Mouse (Mus musculus) hindbrain, embryonic 12.5 days (tissue): ENCODE data around the gene Plekhg3. TPM values are rescaled to one million over a fixed set of nuclear protein-coding genes. Genes with fewer than 3 reads are reported as not detected.

Experiments
- ATAC-seq: fragments of 200-750 bp; cut with Nextera tagmentation; 2 replicates; pipeline ENCODE4 v1.8.0; 2017; ENCODE audit warnings: moderate TSS enrichment; ENCODE audit not compliant: low FRiP score
- H3K27ac ChIP-seq: fragments of 300-500 bp; sonication (generic); 2 replicates; pipeline ENCODE4 v1.5.1; 2016; ENCODE audit warnings: mild to moderate bottlenecking
- H3K27me3 ChIP-seq: fragments of 300-500 bp; sonication (generic); 2 replicates; pipeline ENCODE4 v1.6.1; 2016; ENCODE audit warnings: mild to moderate bottlenecking
- H3K36me3 ChIP-seq: fragments of 300-500 bp; sonication (generic); 2 replicates; pipeline ENCODE4 v1.6.1; 2016; ENCODE audit warnings: mild to moderate bottlenecking
- H3K4me1 ChIP-seq: fragments of 300-500 bp; sonication (generic); 2 replicates; pipeline ENCODE4 v1.6.1; 2016
- H3K4me2 ChIP-seq: fragments of 300-500 bp; sonication (generic); replicated peaks from 2 replicates; pipeline ENCODE4 v1.6.1; 2016; ENCODE audit warnings: mild to moderate bottlenecking
- H3K4me3 ChIP-seq: fragments of 300-500 bp; sonication (generic); 2 replicates; pipeline ENCODE4 v1.5.1; 2016; ENCODE audit warnings: mild to moderate bottlenecking
- H3K9ac ChIP-seq: fragments of 300-500 bp; sonication (generic); 2 replicates; pipeline ENCODE4 v1.6.1; 2016; ENCODE audit warnings: mild to moderate bottlenecking, moderate library complexity
- H3K9me3 ChIP-seq: fragments of 300-500 bp; sonication (generic); replicated peaks from 2 replicates; pipeline ENCODE4 v1.6.1; 2016; ENCODE audit warnings: mild to moderate bottlenecking
- WGBS: fragments of 180-500 bp; shearing (Covaris S2); methylation state at CpG from one replicate; pipeline ENCODE4 v1.1.7; 2016; 5-methylcytosine and 5-hydroxymethylcytosine counted together
- polyA plus RNA-seq: library from polyadenylated mRNA; unstranded; fragments of >200 nt; fragmentation: Nextera tagmentation; extraction: Ambion mirVana; gene quantifications from 2 replicates; pipeline ENCODE4 v1.2.1, GENCODE M21; 2016

Gene Plekhg3
- polyA plus RNA-seq, 1 experiment from 2014 or later, result 3.6 TPM

- WGBS, result 76% methylated on average over 2 of the region's 2 CpGs
- Histone ChIP-seq H3K36me3 (no peaks in the 10 kb centered on the region), H3K4me1 (no peaks in the 10 kb centered on the region; the same call in 1 of the 2 replicates), H3K9ac (no peak overlapping the region), H3K4me3 (no peak overlapping the region), H3K27me3 (no peaks in the 10 kb centered on the region), H3K4me2 (no peak overlapping the region), H3K27ac (no peak overlapping the region), H3K9me3 (no peaks in the 10 kb centered on the region)
- no peak for ATAC-seq
Observed at GRCm38 (mm10) chr12:76578465-76578864, 47.8 kb downstream of the Plekhg3 start.

GRCm38 (mm10) chr12:76579806-76580205, 49.1 kb downstream of the Plekhg3 start:
- Histone ChIP-seq H3K27ac (no peak overlapping the region), H3K4me2 (no peak overlapping the region), H3K9me3 (no peaks in the 10 kb centered on the region), H3K9ac (no peak overlapping the region), H3K36me3 (no peaks in the 10 kb centered on the region), H3K4me3 (no peak overlapping the region), H3K27me3 (no peaks in the 10 kb centered on the region), H3K4me1 (no peaks in the 10 kb centered on the region; the same call in 1 of the 2 replicates)
- ATAC-seq, result no peak
- WGBS, result 87% methylated on average over 1 of the region's 1 CpGs

GRCm38 (mm10) chr12:76582139-76582538, 51.4 kb downstream of the Plekhg3 start:
- H3K27me3 ChIP-seq, result no peaks in the 10 kb centered on the region
- no peak for ATAC-seq
- H3K4me1 ChIP-seq, result no peaks in the 10 kb centered on the region; the same call in 1 of the 2 replicates
- 90% methylated on average over 3 of the region's 3 CpGs for WGBS
- no peaks in the 10 kb centered on the region for H3K36me3 ChIP-seq
- no peaks in the 10 kb centered on the region for H3K9me3 ChIP-seq
- no peak overlapping the region for H3K27ac ChIP-seq
- H3K9ac ChIP-seq, result no peak overlapping the region
- no peak overlapping the region for H3K4me2 ChIP-seq
- no peak overlapping the region for H3K4me3 ChIP-seq

DNA sequence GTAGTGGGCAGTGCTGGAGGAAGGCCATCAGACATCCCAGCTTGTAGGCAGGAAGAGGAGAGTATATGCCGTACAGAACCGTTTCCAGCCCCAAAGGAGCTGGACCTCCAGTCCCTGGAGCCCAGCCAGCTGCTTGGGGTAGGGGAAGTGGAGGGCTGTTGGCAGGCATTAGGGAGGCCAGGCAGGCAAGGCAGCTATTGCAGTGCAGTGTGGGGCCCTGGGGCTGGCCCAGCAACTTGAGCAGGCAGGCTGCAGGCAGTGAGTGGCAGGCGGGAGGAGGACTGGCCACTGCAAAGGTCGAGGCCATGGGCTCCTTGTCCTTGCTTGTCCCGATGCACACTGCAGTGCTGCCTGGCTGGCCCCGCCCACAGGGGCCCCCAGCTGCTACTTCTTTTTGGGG, 52.1 kb downstream of the Plekhg3 start:
- Histone ChIP-seq H3K4me3 (no peak overlapping the region), H3K36me3 (no peaks in the 10 kb centered on the region), H3K4me1 (no peaks in the 10 kb centered on the region; the same call in 1 of the 2 replicates), H3K9ac (no peak overlapping the region), H3K4me2 (no peak overlapping the region), H3K27ac (no peak overlapping the region), H3K9me3 (no peaks in the 10 kb centered on the region), H3K27me3 (no peaks in the 10 kb centered on the region)
- 33% methylated on average over 6 of the region's 6 CpGs for WGBS
- ATAC-seq, result no peak

DNA sequence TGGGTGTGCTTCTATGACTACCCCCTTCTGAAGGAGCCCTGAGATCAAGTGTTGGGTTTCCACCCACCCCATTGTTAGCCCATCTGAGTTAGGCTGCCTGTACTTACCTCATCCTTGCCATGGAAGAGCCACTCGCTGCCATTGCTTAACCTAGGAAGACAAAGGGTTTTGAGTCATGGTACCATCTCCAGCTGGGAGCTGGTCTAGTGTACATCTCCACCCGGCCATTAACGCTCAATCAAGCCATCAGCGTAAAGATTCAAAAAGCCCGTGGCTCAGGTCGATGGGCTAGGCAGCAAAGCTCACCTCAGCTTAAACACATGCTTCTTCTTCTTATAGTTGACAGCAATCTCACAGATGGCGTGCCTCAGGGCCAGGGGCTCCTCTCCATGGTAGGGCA, 52.8 kb downstream of the Plekhg3 start:
- H3K4me2 ChIP-seq, result no peak overlapping the region
- 90% methylated on average over 7 of the region's 7 CpGs for WGBS
- no peaks in the 10 kb centered on the region for H3K27me3 ChIP-seq
- H3K36me3 ChIP-seq, result no peaks in the 10 kb centered on the region
- no peaks in the 10 kb centered on the region for H3K9me3 ChIP-seq
- H3K27ac ChIP-seq, result no peak overlapping the region
- ATAC-seq, result no peak
- H3K4me1 ChIP-seq, result no peaks in the 10 kb centered on the region; the same call in 1 of the 2 replicates
- H3K4me3 ChIP-seq, result no peak overlapping the region
- H3K9ac ChIP-seq, result no peak overlapping the region

DNA sequence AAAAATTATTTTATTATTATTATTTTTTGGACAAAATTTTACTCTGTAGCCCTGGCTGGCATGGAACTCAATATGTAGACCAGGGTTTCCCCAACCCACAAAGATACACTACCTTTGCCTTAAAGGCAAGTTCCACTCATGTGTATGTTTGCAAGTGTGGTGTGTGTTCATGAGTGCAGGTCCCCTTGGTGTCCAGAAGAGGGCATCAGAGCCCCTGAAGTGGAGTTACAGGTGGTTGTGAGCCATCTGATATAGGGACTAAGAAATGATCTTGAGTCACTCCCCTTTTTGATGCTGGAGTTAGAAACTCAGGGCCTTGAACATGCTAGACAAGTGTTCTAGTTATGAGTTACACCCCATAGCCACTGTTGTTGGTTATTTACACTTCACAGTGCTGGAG, 54.3 kb downstream of the Plekhg3 start:
- no peak for ATAC-seq
- H3K27me3 ChIP-seq, result no peaks in the 10 kb centered on the region
- H3K4me3 ChIP-seq, result no peak overlapping the region
- no peaks in the 10 kb centered on the region for H3K36me3 ChIP-seq
- no peaks in the 10 kb centered on the region for H3K9me3 ChIP-seq
- no peak overlapping the region for H3K4me2 ChIP-seq
- no peak overlapping the region for H3K9ac ChIP-seq
- H3K4me1 ChIP-seq, result no peaks in the 10 kb centered on the region; the same call in 1 of the 2 replicates
- no peak overlapping the region for H3K27ac ChIP-seq

GRCm38 (mm10) chr12:76587357-76587756, 56.7 kb downstream of the Plekhg3 start:
- Histone ChIP-seq H3K9me3 (no peaks in the 10 kb centered on the region), H3K4me2 (no peak overlapping the region), H3K36me3 (no peaks in the 10 kb centered on the region), H3K4me3 (no peak overlapping the region), H3K4me1 (no peaks in the 10 kb centered on the region; the same call in 1 of the 2 replicates), H3K27ac (no peak overlapping the region), H3K27me3 (0 out of 2 replicates have a peak, but pooled peaks cover 4% of the 10 kb centered on the region), H3K9ac (no peak overlapping the region)
- 73% methylated on average over 11 of the region's 11 CpGs for whole genome bisulfite sequencing
- no peak for ATAC-seq

GRCm38 (mm10) chr12:76589531-76589930, 58.8 kb downstream of the Plekhg3 start:
- H3K4me3 ChIP-seq, result no peak overlapping the region
- H3K9ac ChIP-seq, result no peak overlapping the region
- no peak for ATAC-seq
- H3K4me1 ChIP-seq, result peaks cover 10% of the 10 kb centered on the region
- no peak overlapping the region for H3K4me2 ChIP-seq
- whole genome bisulfite sequencing, result 80% methylated on average over 6 of the region's 6 CpGs
- H3K36me3 ChIP-seq, result no peaks in the 10 kb centered on the region
- no peak overlapping the region for H3K27ac ChIP-seq
- H3K27me3 ChIP-seq, result peaks cover 4% of the 10 kb centered on the region; the same call in 1 of the 2 replicates
- no peaks in the 10 kb centered on the region for H3K9me3 ChIP-seq

GRCm38 (mm10) chr12:76591037-76591436, 60.3 kb downstream of the Plekhg3 start:
- no peaks in the 10 kb centered on the region for H3K36me3 ChIP-seq
- no peak overlapping the region for H3K9ac ChIP-seq
- ATAC-seq, result no peak
- no peaks in the 10 kb centered on the region for H3K9me3 ChIP-seq
- H3K27me3 ChIP-seq, result peaks cover 9% of the 10 kb centered on the region; the same call in 1 of the 2 replicates
- H3K4me3 ChIP-seq, result no peak overlapping the region
- no peak overlapping the region for H3K27ac ChIP-seq
- H3K4me2 ChIP-seq, result no peak overlapping the region
- peaks cover 10% of the 10 kb centered on the region for H3K4me1 ChIP-seq
- 80% methylated on average over 3 of the region's 3 CpGs for WGBS

DNA sequence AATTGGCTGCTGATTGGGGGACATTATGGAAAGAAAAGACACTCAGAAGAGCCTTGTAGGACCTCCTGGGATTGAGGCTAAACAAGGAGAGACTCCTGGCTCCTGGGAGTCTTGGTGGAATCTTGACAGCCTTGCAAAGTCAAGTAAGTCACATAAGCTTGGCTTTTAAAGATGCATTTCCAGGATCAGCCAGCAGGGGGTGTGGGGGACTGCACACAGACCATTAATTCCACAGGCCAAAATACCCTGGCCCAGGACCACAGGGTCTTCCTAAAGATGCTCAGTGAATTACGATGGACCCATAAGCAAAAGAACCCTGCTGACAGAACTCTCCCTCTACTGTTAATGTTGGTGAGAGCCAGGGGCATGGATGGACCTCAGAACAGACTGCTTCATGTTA, 61.5 kb downstream of the Plekhg3 start:
- Histone ChIP-seq H3K4me3 (no peak overlapping the region), H3K9ac (no peak overlapping the region), H3K9me3 (no peaks in the 10 kb centered on the region), H3K4me2 (no peak overlapping the region), H3K4me1 (peaks cover 10% of the 10 kb centered on the region), H3K27ac (no peak overlapping the region), H3K27me3 (peaks cover 9% of the 10 kb centered on the region; the same call in 1 of the 2 replicates), H3K36me3 (no peaks in the 10 kb centered on the region)
- no peak for ATAC-seq
- WGBS, result 54% methylated on average over 1 of the region's 1 CpGs

GRCm38 (mm10) chr12:76593254-76593653, 62.6 kb downstream of the Plekhg3 start:
- H3K9me3 ChIP-seq, result no peaks in the 10 kb centered on the region
- peaks cover 9% of the 10 kb centered on the region; the same call in 1 of the 2 replicates for H3K27me3 ChIP-seq
- no peak overlapping the region for H3K4me3 ChIP-seq
- H3K4me2 ChIP-seq, result no peak overlapping the region
- H3K36me3 ChIP-seq, result no peaks in the 10 kb centered on the region
- 75% methylated on average over 6 of the region's 6 CpGs for WGBS
- H3K9ac ChIP-seq, result no peak overlapping the region
- no peak for ATAC-seq
- H3K27ac ChIP-seq, result no peak overlapping the region; the same call in 1 of the 2 replicates
- peaks cover 10% of the 10 kb centered on the region for H3K4me1 ChIP-seq

GRCm38 (mm10) chr12:76593839-76594322, 63.2 kb downstream of the Plekhg3 start:
- ATAC-seq, result peak; percentile 62

GRCm38 (mm10) chr12:76594556-76594955, 63.9 kb downstream of the Plekhg3 start:
- no peaks in the 10 kb centered on the region for H3K9me3 ChIP-seq
- no peaks in the 10 kb centered on the region for H3K36me3 ChIP-seq
- WGBS, result 66% methylated on average over 3 of the region's 3 CpGs
- H3K4me2 ChIP-seq, result no peak overlapping the region
- peaks cover 9% of the 10 kb centered on the region; the same call in 1 of the 2 replicates for H3K27me3 ChIP-seq
- H3K9ac ChIP-seq, result no peak overlapping the region
- no peak for ATAC-seq
- no peak overlapping the region for H3K4me3 ChIP-seq
- no peak overlapping the region for H3K27ac ChIP-seq
- peaks cover 10% of the 10 kb centered on the region for H3K4me1 ChIP-seq

More at GRCm38 (mm10) chr12:76593839-76594322, 63.2 kb downstream of the Plekhg3 start:
- peaks cover 10% of the 10 kb centered on the region for H3K4me1 ChIP-seq
- no peaks in the 10 kb centered on the region for H3K9me3 ChIP-seq
- no peak overlapping the region for H3K4me3 ChIP-seq
- no peak overlapping the region for H3K4me2 ChIP-seq
- H3K27me3 ChIP-seq, result peaks cover 9% of the 10 kb centered on the region; the same call in 1 of the 2 replicates
- H3K27ac ChIP-seq, result no peak overlapping the region
- no peaks in the 10 kb centered on the region for H3K36me3 ChIP-seq
- WGBS, result 14% methylated on average over 7 of the region's 7 CpGs
- H3K9ac ChIP-seq, result no peak overlapping the region
